Mouse (Mus musculus) myocyte (in vitro differentiated cells): ENCODE results near the gene Maats1. TPM values are rescaled to one million over a fixed set of nuclear protein-coding genes. Genes with fewer than 3 reads are reported as not detected.
A peak's percentile ranks its signal among the peaks of the same experiment; 100 is the strongest.

ENCODE experiments used
- H3K27me3 ChIP-seq: one replicate; pipeline ENCODE4 v1.6.1; 2011; ENCODE audit not compliant: control insufficient read depth, insufficient read depth, insufficient read length
- H3K36me3 ChIP-seq: one replicate; pipeline ENCODE4 v1.6.1; 2011; ENCODE audit not compliant: control insufficient read depth, insufficient read depth
- H3K4me2 ChIP-seq: one replicate; pipeline ENCODE4 v1.6.1; 2011; ENCODE audit warnings: low read depth, control low read depth
- H3K4me3 ChIP-seq: one replicate; pipeline ENCODE4 v1.5.1; 2011; ENCODE audit warnings: mild to moderate bottlenecking, control low read depth, moderate library complexity
- H3K79me2 ChIP-seq: one replicate; pipeline ENCODE4 v1.6.1; 2011; ENCODE audit not compliant: control insufficient read depth, insufficient read depth
- H3ac ChIP-seq: one replicate; pipeline ENCODE4 v1.6.1; 2011; ENCODE audit not compliant: control insufficient read depth, insufficient read length
- CEBPB ChIP-seq: IDR thresholded peaks from 2 replicates; pipeline ENCODE4 v1.6.1; 2011; ENCODE audit warnings: mild to moderate bottlenecking, moderate library complexity; ENCODE audit not compliant: poor library complexity, insufficient read depth, severe bottlenecking
- E2F4 ChIP-seq: IDR thresholded peaks from one replicate; pipeline ENCODE4 v1.6.1; 2011; ENCODE audit warnings: mild to moderate bottlenecking, control low read depth, moderate library complexity; ENCODE audit not compliant: insufficient read depth
- MAX ChIP-seq: IDR thresholded peaks from one replicate; pipeline ENCODE4 v1.6.1; 2011; ENCODE audit warnings: low read depth, mild to moderate bottlenecking, control low read depth
- MYOD1 ChIP-seq, 3 experiments: IDR thresholded peaks; one replicate each; pipeline ENCODE4 v1.6.1; 2011; ENCODE audit warnings: control low read depth in 2 of 3, low read depth in 2 of 3, mild to moderate bottlenecking in 2 of 3, moderate library complexity in 1 of 3; ENCODE audit not compliant: insufficient read length in 2 of 3, control insufficient read depth in 1 of 3
- MYOG ChIP-seq, 3 experiments: IDR thresholded peaks; one replicate each; pipeline ENCODE4 v1.6.1; 2011; ENCODE audit warnings: control low read depth in 2 of 3, low read depth in 2 of 3, mild to moderate bottlenecking in 2 of 3; ENCODE audit not compliant: insufficient read length in 2 of 3, control insufficient read depth in 1 of 3, insufficient read depth in 1 of 3
- POLR2A ChIP-seq: IDR thresholded peaks from one replicate; pipeline ENCODE4 v1.6.1; 2011; ENCODE audit warnings: low read depth, mild to moderate bottlenecking, control low read depth, moderate library complexity; ENCODE audit not compliant: insufficient read length
- POLR2AphosphoS2 ChIP-seq: IDR thresholded peaks from one replicate; pipeline ENCODE4 v1.6.1; 2011; ENCODE audit warnings: low read depth, control low read depth; ENCODE audit not compliant: insufficient read length
- REST ChIP-seq: IDR thresholded peaks from one replicate; pipeline ENCODE4 v1.6.1; 2011; ENCODE audit warnings: mild to moderate bottlenecking, control low read depth, moderate library complexity; ENCODE audit not compliant: insufficient read depth, insufficient read length
- SRF ChIP-seq: IDR thresholded peaks from one replicate; pipeline ENCODE4 v1.6.1; 2011; ENCODE audit warnings: low read depth; ENCODE audit not compliant: control insufficient read depth, insufficient read length
- TCF12 ChIP-seq: IDR thresholded peaks from one replicate; pipeline ENCODE4 v1.6.1; 2011; ENCODE audit warnings: mild to moderate bottlenecking, control low read depth; ENCODE audit not compliant: poor library complexity, insufficient read depth, severe bottlenecking
- TCF3 ChIP-seq: IDR thresholded peaks from one replicate; pipeline ENCODE4 v1.6.1; 2011; ENCODE audit warnings: low read depth, control low read depth; ENCODE audit not compliant: insufficient read length
- USF1 ChIP-seq: IDR thresholded peaks from one replicate; pipeline ENCODE4 v1.6.1; 2011; ENCODE audit warnings: low read depth, mild to moderate bottlenecking, control low read depth, moderate library complexity
- polyA plus RNA-seq: library from polyadenylated mRNA; unstranded; fragments of >200 nt; fragmentation: generic; extraction: Trizol; gene quantifications from one replicate; pipeline ENCODE4 v1.2.1, GENCODE M21; 2012; ENCODE audit warnings: missing spikeins

The Maats1 gene
- polyA plus RNA-seq, 1 experiment = 1.1 TPM

- Histone ChIP-seq H3K79me2 (no peaks in the 10 kb centered on the region), H3K4me2 (no peak overlapping the region), H3K36me3 (no peaks in the 10 kb centered on the region), H3ac (no peak overlapping the region), H3K4me3 (no peak overlapping the region), H3K27me3 (no peaks in the 10 kb centered on the region)
- TF ChIP-seq CEBPB = no peak
- TF ChIP-seq MYOG (IDR thresholded peaks at IDR 0.05; ENCODE audit: control insufficient read depth in 1 of 3, insufficient read depth in 1 of 3, insufficient read length in 2 of 3, low read depth in 2 of 3) = no peak
- no peak for TF ChIP-seq POLR2AphosphoS2
Observed at GRCm38 (mm10) chr16:38326778-38327397, 15.1 kb downstream of the Maats1 start.

GRCm38 (mm10) chr16:38324311-38324710, 17.6 kb downstream of the Maats1 start:
- Histone ChIP-seq H3K36me3 (no peaks in the 10 kb centered on the region), H3K27me3 (no peaks in the 10 kb centered on the region), H3K79me2 (no peaks in the 10 kb centered on the region), H3K4me2 (no peak overlapping the region), H3ac (no peak overlapping the region), H3K4me3 (no peak overlapping the region)
- TF ChIP-seq REST (no peak), USF1 (no peak), SRF (no peak), MAX (no peak), MYOG (IDR thresholded peaks at IDR 0.05; ENCODE audit: control insufficient read depth in 1 of 3, insufficient read depth in 1 of 3, insufficient read length in 2 of 3, low read depth in 2 of 3) (no peak), E2F4 (no peak), POLR2AphosphoS2 (no peak), POLR2A (no peak), TCF12 (no peak), MYOD1 (IDR thresholded peaks at IDR 0.05; ENCODE audit: control insufficient read depth in 1 of 3, insufficient read length in 2 of 3, low read depth in 2 of 3) (no peak)

GRCm38 (mm10) chr16:38321452-38321935, 20.4 kb downstream of the Maats1 start:
- Histone ChIP-seq H3K4me3 (no peak overlapping the region), H3K4me2 (no peak overlapping the region), H3K27me3 (no peaks in the 10 kb centered on the region), H3ac (no peak overlapping the region), H3K79me2 (no peaks in the 10 kb centered on the region), H3K36me3 (no peaks in the 10 kb centered on the region)
- TF ChIP-seq CEBPB (no peak), REST (no peak), POLR2AphosphoS2 (no peak), TCF12 (no peak), MAX (no peak), E2F4 (no peak), MYOD1 (IDR thresholded peaks at IDR 0.05; ENCODE audit: control insufficient read depth in 1 of 3, insufficient read length in 2 of 3, low read depth in 2 of 3) (no peak), POLR2A (no peak), USF1 (no peak), TCF3 (no peak), SRF (no peak), MYOG (IDR thresholded peaks at IDR 0.05; ENCODE audit: control insufficient read depth in 1 of 3, insufficient read depth in 1 of 3, insufficient read length in 2 of 3, low read depth in 2 of 3) (no peak)

- Histone ChIP-seq H3K79me2 (no peaks in the 10 kb centered on the region), H3K4me3 (no peak overlapping the region), H3K27me3 (no peaks in the 10 kb centered on the region), H3ac (no peak overlapping the region), H3K36me3 (no peaks in the 10 kb centered on the region), H3K4me2 (peak overlapping the region; percentile 65)
- no peak for TF ChIP-seq SRF
- TF ChIP-seq TCF3 = no peak
- no peak for TF ChIP-seq MYOG (IDR thresholded peaks at IDR 0.05; ENCODE audit: control insufficient read depth in 1 of 3, insufficient read depth in 1 of 3, insufficient read length in 2 of 3, low read depth in 2 of 3)
- TF ChIP-seq MAX = no peak
- no peak for TF ChIP-seq USF1
- no peak for TF ChIP-seq CEBPB
- TF ChIP-seq TCF12 = no peak
- no peak for TF ChIP-seq REST
- no peak for TF ChIP-seq POLR2AphosphoS2
- no peak for TF ChIP-seq E2F4
- no peak for TF ChIP-seq POLR2A
- no peak for TF ChIP-seq MYOD1 (IDR thresholded peaks at IDR 0.05; ENCODE audit: control insufficient read depth in 1 of 3, insufficient read length in 2 of 3, low read depth in 2 of 3)
Observed at GRCm38 (mm10) chr16:38319087-38319486, 22.9 kb downstream of the Maats1 start.

GRCm38 (mm10) chr16:38318492-38318891, 23.5 kb downstream of the Maats1 start:
- H3K4me3 ChIP-seq = no peak overlapping the region
- H3K79me2 ChIP-seq = no peaks in the 10 kb centered on the region
- H3K27me3 ChIP-seq = no peaks in the 10 kb centered on the region
- peak; percentile 90 for TF ChIP-seq MAX
- TF ChIP-seq SRF = no peak
- no peak for TF ChIP-seq POLR2A
- peak; percentile 94 for TF ChIP-seq CEBPB
- no peaks in the 10 kb centered on the region for H3K36me3 ChIP-seq
- no peak overlapping the region for H3ac ChIP-seq
- peak overlapping the region; percentile 65 for H3K4me2 ChIP-seq
